Mouse (Mus musculus) ES-Bruce4 (cell line): ENCODE measurements at regions not wholly inside any gene's neighbourhood (a gene's known extent, or its start where the extent isn't known, plus 50 kb on each side); places are given as distances from the start of the nearest gene placed in this dataset.

ENCODE experiments used
- CTCF ChIP-seq: IDR thresholded peaks from one replicate; pipeline ENCODE4 v1.8.1; 2011; ENCODE audit warnings: low read depth, low read length
- POLR2A ChIP-seq: IDR thresholded peaks from one replicate; pipeline ENCODE4 v1.8.1; 2011; ENCODE audit warnings: low read length; ENCODE audit not compliant: insufficient read depth

DNA sequence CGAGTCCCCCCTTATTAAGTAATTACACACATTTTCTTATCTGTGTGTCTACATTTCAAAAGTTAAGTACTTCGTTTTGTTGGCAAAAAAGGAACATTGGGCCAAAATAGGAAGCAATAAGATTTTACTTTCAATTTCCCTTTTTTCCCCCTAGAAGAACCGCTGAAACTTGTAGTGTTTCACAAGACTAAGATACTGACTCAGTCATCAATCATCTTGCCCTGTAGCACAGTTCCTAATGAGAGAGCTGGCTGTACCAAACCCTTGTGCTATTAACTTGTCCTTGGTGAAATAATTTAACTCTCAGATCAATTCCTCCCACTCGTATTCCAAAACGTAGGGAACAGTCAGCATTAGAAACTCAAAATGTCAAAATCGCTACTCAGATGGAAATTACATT is 66.6 kb upstream of the Rap2b start:
- no peak for TF ChIP-seq CTCF
- no peak for TF ChIP-seq POLR2A
